Mouse (Mus musculus): ENCODE measurements around the gene Rpl13a. TPM values are rescaled to one million over a fixed set of nuclear protein-coding genes. Genes with fewer than 3 reads are reported as not detected.
A peak's percentile ranks its signal among the peaks of the same experiment; 100 is the strongest.

Rpl13a gene
- polyA plus RNA-seq, 1 experiment, result 3,729 TPM

DNA sequence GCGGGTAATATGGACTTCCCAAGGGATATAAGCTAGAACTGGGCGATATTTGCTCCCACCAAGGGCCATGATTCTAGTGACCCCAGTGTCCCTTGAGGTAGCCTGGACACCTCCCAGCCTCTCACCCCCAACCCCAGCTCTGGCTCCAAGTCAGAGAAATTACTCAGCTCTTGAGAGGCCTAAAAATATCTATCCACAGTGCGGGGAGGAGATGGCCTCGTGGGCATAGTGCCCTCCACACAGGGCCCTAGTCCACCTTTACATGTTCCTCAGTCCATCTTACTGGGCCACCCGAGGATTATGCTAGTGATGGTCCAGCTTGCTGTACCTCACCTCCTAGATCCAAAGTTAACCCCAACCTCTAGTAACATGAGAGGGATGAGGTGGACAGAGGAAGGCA is 36.3 kb upstream of the Rpl13a start:
- TF ChIP-seq EP300 (IDR thresholded peaks at IDR 0.05; ENCODE audit: insufficient read depth, low read depth, low read length) (no peak), CTCF (IDR thresholded peaks at IDR 0.05; ENCODE audit: low read depth, low read length) (no peak), POLR2A (IDR thresholded peaks at IDR 0.05; ENCODE audit: insufficient read depth, low read length) (no peak)
- Histone ChIP-seq H3K9me3 (replicated peaks; ENCODE audit: control insufficient read depth, insufficient read depth, low read length, poor library complexity, severe bottlenecking) (peaks cover 4% of the 10 kb centered on the region; the same call in 1 of the 2 replicates), H3K9ac (ENCODE audit: low read depth, poor library complexity, severe bottlenecking) (no peak overlapping the region), H3K4me1 (ENCODE audit: control insufficient read depth, insufficient read depth, low read length) (no peaks in the 10 kb centered on the region), H3K4me3 (ENCODE audit: low read depth, low read length) (no peak overlapping the region), H3K27ac (ENCODE audit: insufficient read depth, low read length) (no peak overlapping the region), H3K27me3 (ENCODE audit: control insufficient read depth, insufficient read depth, low read length, poor library complexity, severe bottlenecking) (peaks cover 1% of the 10 kb centered on the region; the same call in 1 of the 2 replicates), H3K36me3 (ENCODE audit: control insufficient read depth, insufficient read depth, low read length, poor library complexity, severe bottlenecking) (no peaks in the 10 kb centered on the region)

DNA sequence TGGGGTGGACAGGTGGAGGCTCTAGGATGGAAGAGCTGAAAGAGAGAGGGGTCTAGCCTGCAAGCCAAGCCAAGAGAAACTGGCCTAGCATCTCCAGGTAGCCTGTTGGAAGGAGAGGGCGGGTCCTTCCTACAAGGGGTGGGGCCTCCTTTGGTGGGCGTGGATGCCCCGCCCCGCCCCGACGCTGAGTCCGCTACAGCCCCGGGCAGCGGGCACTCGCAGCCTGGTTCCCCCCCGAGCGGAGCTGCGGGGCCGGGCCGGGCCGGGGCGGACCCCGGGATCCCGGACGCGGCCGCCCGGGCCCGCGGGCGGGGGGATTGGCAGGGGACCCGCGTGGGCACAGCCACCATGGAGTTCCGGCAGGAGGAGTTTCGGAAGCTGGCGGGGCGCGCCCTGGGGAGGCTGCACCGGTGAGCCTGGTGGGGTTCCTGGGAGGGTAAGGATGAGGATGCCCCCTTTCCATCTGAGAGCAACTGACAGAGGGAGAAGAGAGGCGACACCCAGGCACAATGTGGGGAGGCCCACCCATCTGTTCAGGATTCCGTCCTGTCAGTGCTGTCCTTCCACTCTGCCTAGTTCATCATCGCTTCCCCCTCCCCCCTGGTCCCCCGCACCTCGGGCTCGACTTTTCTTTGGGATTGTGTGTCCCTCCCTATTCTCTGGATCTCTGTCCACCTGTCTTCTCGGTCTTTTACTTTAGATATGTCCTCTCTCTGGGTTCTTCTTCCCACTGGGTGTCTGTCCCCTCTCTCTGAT is 35.4 kb upstream of the Rpl13a start, which contains the start of gene Slc17a7:
TSS of gene Slc17a7 (plus strand) at position 215 of the 756 bp plus-strand sequence.
- peak within 1 kb of the TSS; percentile 47 for H3K9ac ChIP-seq (ENCODE audit: low read depth, poor library complexity, severe bottlenecking)
- no peak for TF ChIP-seq CTCF (IDR thresholded peaks at IDR 0.05; ENCODE audit: low read depth, low read length)
- no peak for TF ChIP-seq EP300 (IDR thresholded peaks at IDR 0.05; ENCODE audit: insufficient read depth, low read depth, low read length)
- TF ChIP-seq POLR2A (IDR thresholded peaks at IDR 0.05; ENCODE audit: insufficient read depth, low read length), result no peak
- no peak within 1 kb of the TSS for H3K27ac ChIP-seq (ENCODE audit: insufficient read depth, low read length)
- H3K9me3 ChIP-seq (replicated peaks; ENCODE audit: control insufficient read depth, insufficient read depth, low read length, poor library complexity, severe bottlenecking), result no peaks in the 10 kb centered on the region
- H3K27me3 ChIP-seq (ENCODE audit: control insufficient read depth, insufficient read depth, low read length, poor library complexity, severe bottlenecking), result peaks cover 1% of the 10 kb centered on the region; the same call in 1 of the 2 replicates
- H3K36me3 ChIP-seq (ENCODE audit: control insufficient read depth, insufficient read depth, low read length, poor library complexity, severe bottlenecking), result no peaks in the 10 kb centered on the region
- peak within 1 kb of the TSS; percentile 59 for H3K4me3 ChIP-seq (ENCODE audit: low read depth, low read length)
- H3K4me1 ChIP-seq (ENCODE audit: control insufficient read depth, insufficient read depth, low read length), result no peaks in the 10 kb centered on the region

GRCm38 (mm10) chr7:45162996-45163615 is 34.5 kb upstream of the Rpl13a start:
- no peak for TF ChIP-seq POLR2A (IDR thresholded peaks at IDR 0.05; ENCODE audit: insufficient read depth, low read length)
- no peak for TF ChIP-seq EP300 (IDR thresholded peaks at IDR 0.05; ENCODE audit: insufficient read depth, low read depth, low read length)
- TF ChIP-seq CTCF (IDR thresholded peaks at IDR 0.05; ENCODE audit: low read depth, low read length), result no peak
- Histone ChIP-seq H3K27ac (ENCODE audit: insufficient read depth, low read length) (no peak overlapping the region), H3K4me1 (ENCODE audit: control insufficient read depth, insufficient read depth, low read length) (no peaks in the 10 kb centered on the region)

GRCm38 (mm10) chr7:45162551-45162950 is 34.0 kb upstream of the Rpl13a start:
- Histone ChIP-seq H3K4me1 (ENCODE audit: control insufficient read depth, insufficient read depth, low read length) (no peaks in the 10 kb centered on the region), H3K9ac (ENCODE audit: low read depth, poor library complexity, severe bottlenecking) (no peak overlapping the region), H3K36me3 (ENCODE audit: control insufficient read depth, insufficient read depth, low read length, poor library complexity, severe bottlenecking) (no peaks in the 10 kb centered on the region), H3K27ac (ENCODE audit: insufficient read depth, low read length) (no peak overlapping the region), H3K9me3 (replicated peaks; ENCODE audit: control insufficient read depth, insufficient read depth, low read length, poor library complexity, severe bottlenecking) (no peaks in the 10 kb centered on the region), H3K27me3 (ENCODE audit: control insufficient read depth, insufficient read depth, low read length, poor library complexity, severe bottlenecking) (peaks cover 1% of the 10 kb centered on the region; the same call in 1 of the 2 replicates), H3K4me3 (ENCODE audit: low read depth, low read length) (peak overlapping the region; percentile 29; the same call in 1 of the 2 replicates)
- TF ChIP-seq CTCF (IDR thresholded peaks at IDR 0.05; ENCODE audit: low read depth, low read length), result no peak
- no peak for TF ChIP-seq POLR2A (IDR thresholded peaks at IDR 0.05; ENCODE audit: insufficient read depth, low read length)
- TF ChIP-seq EP300 (IDR thresholded peaks at IDR 0.05; ENCODE audit: insufficient read depth, low read depth, low read length), result no peak

More at GRCm38 (mm10) chr7:45162996-45163615, 34.5 kb upstream of the Rpl13a start:
- no peaks in the 10 kb centered on the region for H3K36me3 ChIP-seq (ENCODE audit: control insufficient read depth, insufficient read depth, low read length, poor library complexity, severe bottlenecking)
- peaks cover 1% of the 10 kb centered on the region; the same call in 1 of the 2 replicates for H3K27me3 ChIP-seq (ENCODE audit: control insufficient read depth, insufficient read depth, low read length, poor library complexity, severe bottlenecking)
- no peak overlapping the region for H3K4me3 ChIP-seq (ENCODE audit: low read depth, low read length)
- no peaks in the 10 kb centered on the region for H3K9me3 ChIP-seq (replicated peaks; ENCODE audit: control insufficient read depth, insufficient read depth, low read length, poor library complexity, severe bottlenecking)
- no peak overlapping the region for H3K9ac ChIP-seq (ENCODE audit: low read depth, poor library complexity, severe bottlenecking)

GRCm38 (mm10) chr7:45161612-45162473 is 33.3 kb upstream of the Rpl13a start:
- no peaks in the 10 kb centered on the region for H3K4me1 ChIP-seq (ENCODE audit: control insufficient read depth, insufficient read depth, low read length)
- no peaks in the 10 kb centered on the region for H3K36me3 ChIP-seq (ENCODE audit: control insufficient read depth, insufficient read depth, low read length, poor library complexity, severe bottlenecking)
- TF ChIP-seq CTCF (IDR thresholded peaks at IDR 0.05; ENCODE audit: low read depth, low read length), result peak; percentile 94
- no peak for TF ChIP-seq POLR2A (IDR thresholded peaks at IDR 0.05; ENCODE audit: insufficient read depth, low read length)
- H3K4me3 ChIP-seq (ENCODE audit: low read depth, low read length), result peak overlapping the region; percentile 38
- H3K9ac ChIP-seq (ENCODE audit: low read depth, poor library complexity, severe bottlenecking), result no peak overlapping the region
- H3K9me3 ChIP-seq (replicated peaks; ENCODE audit: control insufficient read depth, insufficient read depth, low read length, poor library complexity, severe bottlenecking), result no peaks in the 10 kb centered on the region
- peaks cover 1% of the 10 kb centered on the region; the same call in 1 of the 2 replicates for H3K27me3 ChIP-seq (ENCODE audit: control insufficient read depth, insufficient read depth, low read length, poor library complexity, severe bottlenecking)
- H3K27ac ChIP-seq (ENCODE audit: insufficient read depth, low read length), result no peak overlapping the region
